23 mouse cellular contexts compared by ENCODE assay signal in the genomic region with DNA sequence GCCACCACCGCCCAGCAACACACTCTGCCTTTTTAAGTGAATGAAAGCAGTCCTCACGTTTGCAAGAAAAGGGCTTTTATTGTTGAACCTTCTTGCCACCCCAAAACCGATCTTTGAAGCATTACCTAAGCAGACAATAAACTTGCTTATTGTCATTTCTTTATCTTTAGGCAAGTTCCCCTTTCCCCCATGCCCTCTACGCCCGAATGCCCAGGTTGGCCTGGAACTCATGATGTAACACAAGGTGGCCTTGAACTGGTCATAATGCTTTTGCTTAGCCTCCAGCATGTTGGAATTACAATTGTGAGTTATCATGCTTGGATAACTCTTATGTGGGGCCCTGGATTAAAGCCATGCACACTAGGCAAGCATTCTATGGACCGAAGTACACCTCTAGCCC. TPM values are rescaled to one million over a fixed set of nuclear protein-coding genes. Genes with fewer than 3 reads are reported as not detected.
DNase-seq lines count a peak whose midpoint lies in the region; ATAC-seq lines count a peak whose summit lies in the region.
"Had no signal": no experiment of that assay in that cellular context is flagged by ENCODE, and none has a peak within 500 bp of the region (broad histone marks: within the 10 kb centered on the region; RNA-seq: fewer than 3 reads in every experiment).

No protein-coding gene starts in this region.

- H3K27ac ChIP-seq in hindbrain, embryonic 10.5 days: no peak overlapping the region
- H3K27ac ChIP-seq: embryonic facial prominence, embryonic 10.5 days; embryonic facial prominence, embryonic 12.5 days; forebrain, embryonic 13.5 days; forebrain, embryonic 15.5 days had no signal

- peak; percentile 34 to 42 for DNase-seq in B cell, adult 2 months
- peak; percentile 27 for DNase-seq in splenic B cell, adult 2 months (ENCODE audit: low read depth, low spot score)
- no peak for DNase-seq in ovary, postnatal 36 days (ENCODE audit: low spot score)
- DNase-seq in cerebellum, postnatal 36 days: no peak
- DNase-seq in hindbrain, embryonic 10.5 days (ENCODE audit: low spot score): no peak
- no peak for DNase-seq in adrenal gland, adult 8-10 months
- DNase-seq: adrenal gland, postnatal 10 days; adrenal gland, postnatal 25 days; cerebellum, adult 11-12 months; cerebellum, adult 2 months; cerebellum, adult 9-10 months; cerebellum, postnatal 10 days; cerebellum, postnatal 25 days; forebrain, postnatal 0 days had no signal

- H3K27me3 ChIP-seq in splenic B cell, adult 2 months (ENCODE audit: control insufficient read depth, insufficient read depth, low read length, poor library complexity, severe bottlenecking): no peaks in the 10 kb centered on the region
- H3K27me3 ChIP-seq in hindbrain, embryonic 10.5 days (ENCODE audit: insufficient read depth, poor library complexity, severe bottlenecking): peaks cover 4% of the 10 kb centered on the region; the same call in 1 of the 2 replicates
- H3K27me3 ChIP-seq: forebrain, embryonic 13.5 days; forebrain, embryonic 15.5 days; Patski had no signal

- peak; percentile 60 for ATAC-seq in common myeloid progenitor, adult 5-6 weeks (replicated peaks; ENCODE audit: low read depth, poor library complexity, severe bottlenecking)
- peak; percentile 66 for ATAC-seq in megakaryocyte, adult 5-6 weeks (ENCODE audit: poor library complexity, severe bottlenecking)
- ATAC-seq: activated CD4-positive, CD25-positive, alpha-beta regulatory T cell, adult 4 months; forebrain, embryonic 13.5 days; forebrain, embryonic 15.5 days; forebrain, postnatal 0 days; Patski had no signal

- no peak overlapping the region for H3K4me3 ChIP-seq in hindbrain, embryonic 10.5 days
- H3K4me3 ChIP-seq: embryonic facial prominence, embryonic 10.5 days; embryonic facial prominence, embryonic 12.5 days; forebrain, embryonic 13.5 days; forebrain, embryonic 15.5 days had no signal

- 80% methylated on average over 6 of the region's 6 CpGs for WGBS in hindbrain, embryonic 10.5 days

- H3K9me3 ChIP-seq in hindbrain, embryonic 10.5 days: no peaks in the 10 kb centered on the region
- H3K9me3 ChIP-seq: embryonic facial prominence, embryonic 10.5 days; embryonic facial prominence, embryonic 12.5 days; forebrain, embryonic 13.5 days; forebrain, embryonic 15.5 days had no signal

- H3K4me1 ChIP-seq in hindbrain, embryonic 10.5 days (replicated peaks): no peaks in the 10 kb centered on the region
- H3K4me1 ChIP-seq: embryonic facial prominence, embryonic 10.5 days; embryonic facial prominence, embryonic 12.5 days; forebrain, embryonic 13.5 days; forebrain, embryonic 15.5 days had no signal

- no peaks in the 10 kb centered on the region for H3K36me3 ChIP-seq in splenic B cell, adult 2 months (ENCODE audit: control insufficient read depth, insufficient read depth, low read length, poor library complexity, severe bottlenecking)
- no peaks in the 10 kb centered on the region for H3K36me3 ChIP-seq in hindbrain, embryonic 10.5 days
- H3K36me3 ChIP-seq: embryonic facial prominence, embryonic 10.5 days; embryonic facial prominence, embryonic 12.5 days; forebrain, embryonic 15.5 days had no signal

RNA-seq across cellular contexts. Expression of a gene that starts 43.3 kb away (rescaled TPM):
- not detected in 2 replicates for total RNA-seq in common myeloid progenitor, adult 5-6 weeks (2017)
- total RNA-seq in megakaryocyte, adult 5-6 weeks (2015): not detected in 2 replicates
- total RNA-seq in megakaryocyte, adult 5-6 weeks (2017): not detected in 2 replicates
- polyA plus RNA-seq in hindbrain, embryonic 10.5 days (2016; fragmentation: Nextera tagmentation; extraction: Ambion mirVana): 0.12 and 0.24 TPM in 2 replicates
- not detected for total RNA-seq in adrenal gland, adult 8-10 months (2022)
- total RNA-seq: adrenal gland, adult 18-20 months; adrenal gland, postnatal 10 days; adrenal gland, postnatal 25 days; forebrain, postnatal 0 days had no signal
- polyA plus RNA-seq: embryonic facial prominence, embryonic 10.5 days had no signal

RNA-seq across cellular contexts. Expression of a gene that starts 50.9 kb away (rescaled TPM):
- 21.6 and 24.4 TPM in 2 replicates for total RNA-seq in common myeloid progenitor, adult 5-6 weeks (2017)
- total RNA-seq in megakaryocyte, adult 5-6 weeks (2015): 44.5 and 48.4 TPM in 2 replicates
- total RNA-seq in megakaryocyte, adult 5-6 weeks (2017): 51.4 and 63.5 TPM in 2 replicates
- polyA plus RNA-seq in hindbrain, embryonic 10.5 days (2016; fragmentation: Nextera tagmentation; extraction: Ambion mirVana): 38.5 and 57.1 TPM in 2 replicates
- 10 to 100 TPM; 10.3 to 17.0 (median 11.7) TPM for total RNA-seq in adrenal gland, adult 8-10 months (2022)

Comparison
In these comparisons a context has a peak if more than half of its experiments do, and no peak if none do; other contexts are left out.
1. DNase-seq: peak in B cell, adult 2 months (2 of 2) and splenic B cell, adult 2 months (single experiment); none in ovary, postnatal 36 days (single experiment), cerebellum, postnatal 36 days (0 of 2), hindbrain, embryonic 10.5 days (single experiment) and adrenal gland, adult 8-10 months (single experiment).